Mouse (Mus musculus) hindbrain, embryonic 10.5 days (tissue): Measurements from ENCODE around the gene Setx. TPM values are rescaled to one million over a fixed set of nuclear protein-coding genes. Genes with fewer than 3 reads are reported as not detected.
"Not testable (repeated sequence)": the region's sequence is repeated elsewhere in the genome, so short reads cannot be mapped to it uniquely, and the experiment has no call there.

Experiments
- DNase-seq: peaks from one replicate; pipeline ENCODE4 v3.0.0-alpha.2; 2017; ENCODE audit warnings: low spot score
- H3K27ac ChIP-seq: fragments of 300-500 bp; sonication (generic); 2 replicates; pipeline ENCODE4 v1.5.1; 2016; ENCODE audit warnings: mild to moderate bottlenecking, moderate library complexity
- H3K27me3 ChIP-seq: fragments of 300-500 bp; sonication (generic); 2 replicates; pipeline ENCODE4 v1.6.1; 2016; ENCODE audit warnings: mild to moderate bottlenecking; ENCODE audit not compliant: poor library complexity, insufficient read depth, severe bottlenecking
- H3K36me3 ChIP-seq: fragments of 300-500 bp; sonication (generic); 2 replicates; pipeline ENCODE4 v1.6.1; 2016; ENCODE audit warnings: mild to moderate bottlenecking, moderate library complexity
- H3K4me1 ChIP-seq: fragments of 300-500 bp; sonication (generic); replicated peaks from 2 replicates; pipeline ENCODE4 v1.6.1; 2016; ENCODE audit warnings: mild to moderate bottlenecking
- H3K4me3 ChIP-seq: fragments of 300-500 bp; sonication (generic); 2 replicates; pipeline ENCODE4 v1.5.1; 2016; ENCODE audit warnings: mild to moderate bottlenecking, moderate library complexity
- H3K9me3 ChIP-seq: fragments of 300-500 bp; sonication (generic); 2 replicates; pipeline ENCODE4 v1.6.1; 2016; ENCODE audit warnings: mild to moderate bottlenecking, moderate library complexity
- WGBS: fragments of 180-500 bp; shearing (Covaris S2); methylation state at CpG from one replicate; pipeline ENCODE4 v1.1.7; 2016; 5-methylcytosine and 5-hydroxymethylcytosine counted together
- polyA plus RNA-seq: library from polyadenylated mRNA; unstranded; fragments of >200 nt; fragmentation: Nextera tagmentation; extraction: Ambion mirVana; gene quantifications from 2 replicates; pipeline ENCODE4 v1.2.1, GENCODE M21; 2016

Gene Setx
- polyA plus RNA-seq, 1 experiment from 2014 or later = 10.3 TPM

GRCm38 (mm10) chr2:29100822-29101534 is 23.0 kb upstream of the Setx start:
- WGBS = 78% methylated on average over 7 of the region's 7 CpGs
- Histone ChIP-seq H3K4me3 (no peak overlapping the region), H3K27me3 (no peaks in the 10 kb centered on the region), H3K9me3 (no peaks in the 10 kb centered on the region), H3K4me1 (no peaks in the 10 kb centered on the region), H3K36me3 (no peaks in the 10 kb centered on the region), H3K27ac (no peak overlapping the region)
- DNase-seq = no peak

GRCm38 (mm10) chr2:29102416-29103377 is 21.3 kb upstream of the Setx start:
- H3K4me3 ChIP-seq, H3K27me3 ChIP-seq, H3K4me1 ChIP-seq, H3K27ac ChIP-seq, DNase-seq, H3K36me3 ChIP-seq, H3K9me3 ChIP-seq: not testable (repeated sequence)
- 90% methylated on average over 9 of the region's 10 CpGs for WGBS

GRCm38 (mm10) chr2:29120969-29121368 is 3.0 kb upstream of the Setx start:
- no peaks in the 10 kb centered on the region for H3K27me3 ChIP-seq
- no peak overlapping the region for H3K4me3 ChIP-seq
- no peaks in the 10 kb centered on the region for H3K9me3 ChIP-seq
- DNase-seq = no peak
- peaks cover 13% of the 10 kb centered on the region for H3K4me1 ChIP-seq
- no peaks in the 10 kb centered on the region for H3K36me3 ChIP-seq
- no peak overlapping the region for H3K27ac ChIP-seq

GRCm38 (mm10) chr2:29122446-29122845 is 1.5 kb upstream of the Setx start:
- WGBS = 74% methylated on average over 3 of the region's 3 CpGs

GRCm38 (mm10) chr2:29124571-29124935 is 572 bp downstream of the Setx start:
- Histone ChIP-seq H3K9me3 (no peaks in the 10 kb centered on the region), H3K4me3 (peak overlapping the region; percentile 91), H3K36me3 (peaks cover 30% of the 10 kb centered on the region), H3K27me3 (no peaks in the 10 kb centered on the region), H3K27ac (peak overlapping the region; percentile 95), H3K4me1 (peaks cover 23% of the 10 kb centered on the region)
- DNase-seq = no peak
- WGBS = under 1% methylated on average over 24 of the region's 24 CpGs

More at GRCm38 (mm10) chr2:29122446-29122845, 1.5 kb upstream of the Setx start:
- Histone ChIP-seq H3K36me3 (peaks cover 11% of the 10 kb centered on the region), H3K4me3 (no peak overlapping the region), H3K9me3 (no peaks in the 10 kb centered on the region), H3K27me3 (no peaks in the 10 kb centered on the region), H3K4me1 (peaks cover 23% of the 10 kb centered on the region), H3K27ac (no peak overlapping the region)
- no peak for DNase-seq

GRCm38 (mm10) chr2:29124936-29125701 is 1.1 kb downstream of the Setx start:
- no peaks in the 10 kb centered on the region for H3K27me3 ChIP-seq
- H3K4me3 ChIP-seq = peak overlapping the region; percentile 91
- peak; percentile 99 for DNase-seq
- no peaks in the 10 kb centered on the region for H3K9me3 ChIP-seq
- peaks cover 23% of the 10 kb centered on the region for H3K4me1 ChIP-seq
- under 1% methylated on average over 81 of the region's 81 CpGs for WGBS
- peaks cover 36% of the 10 kb centered on the region for H3K36me3 ChIP-seq
- peak overlapping the region; percentile 95 for H3K27ac ChIP-seq

GRCm38 (mm10) chr2:29130118-29130899 is 6.3 kb downstream of the Setx start:
- H3K4me1 ChIP-seq = peaks cover 16% of the 10 kb centered on the region
- no peaks in the 10 kb centered on the region for H3K27me3 ChIP-seq
- H3K4me3 ChIP-seq = no peak overlapping the region
- 97% methylated on average over 7 of the region's 7 CpGs for WGBS
- no peaks in the 10 kb centered on the region for H3K9me3 ChIP-seq
- H3K27ac ChIP-seq = no peak overlapping the region
- no peak for DNase-seq
- peaks cover 86% of the 10 kb centered on the region for H3K36me3 ChIP-seq

GRCm38 (mm10) chr2:29135161-29135560 is 11.2 kb downstream of the Setx start:
- H3K4me1 ChIP-seq = no peaks in the 10 kb centered on the region
- H3K9me3 ChIP-seq = no peaks in the 10 kb centered on the region
- no peak for DNase-seq
- peaks cover 93% of the 10 kb centered on the region for H3K36me3 ChIP-seq
- H3K4me3 ChIP-seq = no peak overlapping the region
- H3K27me3 ChIP-seq = no peaks in the 10 kb centered on the region
- no peak overlapping the region for H3K27ac ChIP-seq

GRCm38 (mm10) chr2:29151941-29152340 is 28.0 kb downstream of the Setx start:
- H3K36me3 ChIP-seq = peaks cover 99% of the 10 kb centered on the region
- WGBS = 46% methylated on average over 2 of the region's 2 CpGs
- H3K27ac ChIP-seq = no peak overlapping the region
- no peak overlapping the region for H3K4me3 ChIP-seq
- no peaks in the 10 kb centered on the region for H3K9me3 ChIP-seq
- no peaks in the 10 kb centered on the region for H3K27me3 ChIP-seq
- peaks cover 6% of the 10 kb centered on the region for H3K4me1 ChIP-seq
- no peak for DNase-seq

GRCm38 (mm10) chr2:29168067-29168466 is 44.1 kb downstream of the Setx start:
- Histone ChIP-seq H3K4me3 (no peak overlapping the region), H3K9me3 (no peaks in the 10 kb centered on the region), H3K4me1 (no peaks in the 10 kb centered on the region), H3K27ac (no peak overlapping the region), H3K36me3 (peaks cover 97% of the 10 kb centered on the region), H3K27me3 (no peaks in the 10 kb centered on the region)
- WGBS = 96% methylated on average over 5 of the region's 5 CpGs
- no peak for DNase-seq

GRCm38 (mm10) chr2:29174887-29175286 is 50.9 kb downstream of the Setx start:
- H3K4me3 ChIP-seq = no peak overlapping the region
- H3K9me3 ChIP-seq = no peaks in the 10 kb centered on the region
- DNase-seq = no peak
- H3K36me3 ChIP-seq = peaks cover 99% of the 10 kb centered on the region
- H3K27ac ChIP-seq = no peak overlapping the region
- WGBS = 87% methylated on average over 3 of the region's 3 CpGs
- no peaks in the 10 kb centered on the region for H3K4me1 ChIP-seq
- H3K27me3 ChIP-seq = no peaks in the 10 kb centered on the region

GRCm38 (mm10) chr2:29179810-29180209 is 55.8 kb downstream of the Setx start:
- no peak overlapping the region for H3K27ac ChIP-seq
- peaks cover 73% of the 10 kb centered on the region for H3K36me3 ChIP-seq
- H3K4me3 ChIP-seq = no peak overlapping the region
- no peaks in the 10 kb centered on the region for H3K27me3 ChIP-seq
- no peaks in the 10 kb centered on the region for H3K4me1 ChIP-seq
- WGBS = 85% methylated on average over 4 of the region's 4 CpGs
- DNase-seq = no peak
- no peaks in the 10 kb centered on the region for H3K9me3 ChIP-seq
